Mouse (Mus musculus): ENCODE results near the gene Vcan. TPM values are rescaled to one million over a fixed set of nuclear protein-coding genes. Genes with fewer than 3 reads are reported as not detected.
A peak's percentile ranks its signal among the peaks of the same experiment; 100 is the strongest.
"Not testable (repeated sequence)": the region's sequence is repeated elsewhere in the genome, so short reads cannot be mapped to it uniquely, and the experiment has no call there.

The Vcan gene
- 42.4 and 44.6 TPM in 2 replicates for polyA plus RNA-seq (2016; fragmentation: Nextera tagmentation; extraction: Ambion mirVana)

DNA sequence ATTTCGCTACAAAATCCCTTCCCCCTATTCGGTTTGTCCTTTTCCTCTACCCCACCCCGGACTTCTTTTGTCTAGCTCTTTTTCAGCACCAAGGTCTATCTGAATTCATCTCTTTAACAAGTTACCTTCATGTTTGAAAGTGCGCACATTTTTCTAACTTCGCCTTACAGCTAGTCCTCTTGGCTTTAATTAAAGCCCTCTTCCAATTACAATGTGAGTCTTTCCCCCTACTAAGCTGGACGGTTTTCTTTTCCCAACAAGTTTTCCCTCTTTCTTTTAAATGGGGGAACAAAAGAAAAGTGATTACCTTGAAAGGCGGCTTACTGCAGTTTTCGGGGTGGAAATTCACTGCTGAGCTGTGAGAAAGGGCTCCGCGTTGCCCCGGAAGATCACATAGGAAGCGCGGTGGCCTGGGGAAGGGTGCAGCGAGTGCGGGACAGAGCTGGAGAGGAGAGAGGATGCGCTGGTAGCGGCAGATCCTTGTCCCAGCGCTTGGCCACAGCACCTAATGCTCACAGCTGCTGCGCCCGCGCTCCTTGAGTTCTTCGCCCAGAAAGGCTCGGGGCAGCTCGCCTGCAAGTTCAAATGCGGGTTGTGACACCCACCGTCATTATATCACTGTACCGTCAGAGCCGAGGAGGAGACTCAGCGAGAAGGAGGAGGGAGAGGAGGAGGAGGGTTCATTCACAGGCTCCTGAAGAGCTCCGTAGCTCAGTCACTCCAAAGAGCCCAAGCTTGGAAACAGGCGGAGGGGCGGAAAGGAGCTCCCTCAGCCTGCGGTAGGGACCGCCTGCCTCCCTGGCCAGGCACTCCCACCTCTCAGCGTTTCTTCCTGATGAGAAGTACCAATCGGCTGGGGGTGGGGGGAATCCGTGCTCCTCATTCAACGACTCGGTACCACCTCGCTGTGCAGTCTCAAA is at the start of gene Vcan:
TSS of gene Vcan (minus strand) at position 744 of the 920 bp plus-strand sequence.
- WGBS = under 1% methylated on average over 40 of the region's 40 CpGs

DNA sequence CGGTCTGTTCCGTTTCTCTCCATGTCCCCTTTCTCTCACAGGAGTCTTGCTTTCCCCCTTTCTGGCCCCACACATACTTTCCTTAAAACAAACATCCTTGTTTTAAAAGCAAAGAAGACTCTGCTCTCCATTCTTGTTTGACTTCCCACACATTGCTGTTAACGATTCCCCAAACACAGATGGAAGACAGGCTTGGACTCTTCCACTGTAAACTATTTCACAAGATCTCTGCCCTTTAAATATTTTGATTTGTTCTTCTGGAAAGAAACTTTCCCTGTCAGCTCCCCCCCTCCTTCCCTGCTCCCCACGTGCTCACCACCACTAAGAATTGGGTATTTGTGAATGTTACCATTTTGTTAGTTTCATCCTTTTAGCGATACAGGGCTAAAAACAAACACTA is 49.2 kb upstream of the Vcan start:
- no peaks in the 10 kb centered on the region for H3K36me3 ChIP-seq
- H3K27ac ChIP-seq = no peak overlapping the region
- no peaks in the 10 kb centered on the region for H3K4me1 ChIP-seq (replicated peaks)
- 54% methylated on average over 5 of the region's 5 CpGs for WGBS
- no peaks in the 10 kb centered on the region for H3K9me3 ChIP-seq
- H3K27me3 ChIP-seq (ENCODE audit: insufficient read depth, poor library complexity, severe bottlenecking) = no peaks in the 10 kb centered on the region
- no peak overlapping the region for H3K4me3 ChIP-seq
- DNase-seq (ENCODE audit: low spot score) = no peak

More for the DNA sequence above, at the start of gene Vcan:
- H3K9me3 ChIP-seq = no peaks in the 10 kb centered on the region
- H3K4me3 ChIP-seq = peak within 1 kb of the TSS; percentile 73
- H3K27ac ChIP-seq = peak within 1 kb of the TSS; percentile 92
- peak; percentile 82 for DNase-seq (ENCODE audit: low spot score)
- H3K36me3 ChIP-seq = no peaks in the 10 kb centered on the region
- peaks cover 44% of the 10 kb centered on the region for H3K4me1 ChIP-seq (replicated peaks)
- H3K27me3 ChIP-seq (ENCODE audit: insufficient read depth, poor library complexity, severe bottlenecking) = no peaks in the 10 kb centered on the region

DNA sequence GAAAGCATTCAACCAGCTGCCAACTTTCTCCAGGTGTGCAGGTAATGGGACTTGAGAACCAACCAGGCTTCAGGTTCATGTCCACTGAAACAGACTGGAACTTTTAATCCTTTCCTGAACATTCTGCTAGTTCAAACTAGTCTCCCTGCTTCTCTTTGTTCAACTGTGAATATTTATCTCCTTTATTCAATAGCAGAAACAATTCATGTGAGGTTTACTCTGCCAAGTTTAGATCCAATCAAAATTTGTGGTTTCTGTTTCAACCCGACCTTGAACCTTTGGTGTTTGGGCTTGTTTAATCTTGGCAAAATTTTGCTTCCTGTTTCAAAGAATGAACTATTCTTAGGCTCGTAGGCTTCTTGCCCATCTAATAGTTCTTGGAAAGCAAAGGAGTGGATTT is 40.6 kb upstream of the Vcan start:
- H3K4me1 ChIP-seq (replicated peaks) = peaks cover 8% of the 10 kb centered on the region
- no peaks in the 10 kb centered on the region for H3K9me3 ChIP-seq
- H3K36me3 ChIP-seq = no peaks in the 10 kb centered on the region
- H3K4me3 ChIP-seq = no peak overlapping the region
- no peaks in the 10 kb centered on the region for H3K27me3 ChIP-seq (ENCODE audit: insufficient read depth, poor library complexity, severe bottlenecking)
- no peak for DNase-seq (ENCODE audit: low spot score)
- 77% methylated on average over 2 of the region's 2 CpGs for WGBS
- no peak overlapping the region for H3K27ac ChIP-seq

DNA sequence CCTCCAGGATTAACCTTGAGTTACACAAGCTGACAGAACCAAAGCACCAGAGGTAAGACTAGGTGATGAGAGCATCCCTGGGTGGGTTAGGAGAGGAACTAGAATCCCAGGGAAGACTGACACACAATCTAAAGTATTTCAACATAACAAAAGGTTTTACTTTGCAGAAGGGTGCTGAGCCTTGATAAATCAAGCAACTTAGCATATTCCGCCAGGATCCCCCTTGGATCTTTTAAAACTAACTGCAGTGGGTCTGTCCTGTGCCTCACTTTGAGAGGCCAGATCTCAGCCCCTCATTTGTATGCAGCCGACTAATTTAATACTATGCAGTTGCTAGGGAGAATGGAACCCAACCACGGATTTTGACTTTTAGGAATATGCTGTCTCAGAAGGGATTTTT is 38.0 kb upstream of the Vcan start:
- Histone ChIP-seq H3K36me3 (no peaks in the 10 kb centered on the region), H3K27me3 (ENCODE audit: insufficient read depth, poor library complexity, severe bottlenecking) (no peaks in the 10 kb centered on the region), H3K9me3 (no peaks in the 10 kb centered on the region), H3K4me3 (no peak overlapping the region), H3K27ac (no peak overlapping the region), H3K4me1 (replicated peaks) (peaks cover 11% of the 10 kb centered on the region)
- no peak for DNase-seq (ENCODE audit: low spot score)
- 57% methylated on average over 3 of the region's 3 CpGs for WGBS

DNA sequence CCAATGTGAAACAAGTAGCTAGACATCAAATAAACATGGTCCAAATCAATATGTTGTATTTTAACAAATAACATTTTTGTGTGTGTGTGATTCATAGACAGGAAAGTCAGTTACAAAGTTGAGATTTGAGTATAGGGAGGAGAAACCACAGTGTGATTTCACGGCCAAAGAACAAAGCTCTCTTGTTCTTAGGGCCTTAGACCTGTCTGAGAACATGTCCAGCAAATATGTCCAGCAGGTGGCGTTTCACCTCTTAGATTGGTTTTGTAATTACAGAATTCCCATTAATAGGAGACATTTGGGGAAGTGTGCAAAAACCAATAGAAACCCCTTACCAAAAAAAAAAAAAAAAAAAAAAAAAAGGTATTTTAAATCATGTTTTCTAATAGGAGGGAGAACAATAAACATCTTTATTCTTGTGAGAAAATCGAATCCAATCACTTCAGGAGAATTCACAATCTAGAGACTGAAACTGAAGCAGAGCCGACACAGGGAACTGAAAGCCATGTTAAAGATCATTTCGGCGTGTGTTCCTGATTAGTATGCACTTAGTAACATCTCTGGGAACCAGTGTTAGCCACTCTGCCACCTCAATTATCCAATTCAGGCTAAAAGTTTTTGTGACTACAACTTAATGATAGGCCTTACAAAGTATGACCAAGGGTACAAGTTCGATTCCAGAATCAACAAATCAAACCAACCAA is 37.1 kb upstream of the Vcan start:
- WGBS = 64% methylated on average over 7 of the region's 7 CpGs
- H3K27ac ChIP-seq = 0 out of 2 replicates have a peak overlapping the region, but pooled peaks have one; percentile 26

DNA sequence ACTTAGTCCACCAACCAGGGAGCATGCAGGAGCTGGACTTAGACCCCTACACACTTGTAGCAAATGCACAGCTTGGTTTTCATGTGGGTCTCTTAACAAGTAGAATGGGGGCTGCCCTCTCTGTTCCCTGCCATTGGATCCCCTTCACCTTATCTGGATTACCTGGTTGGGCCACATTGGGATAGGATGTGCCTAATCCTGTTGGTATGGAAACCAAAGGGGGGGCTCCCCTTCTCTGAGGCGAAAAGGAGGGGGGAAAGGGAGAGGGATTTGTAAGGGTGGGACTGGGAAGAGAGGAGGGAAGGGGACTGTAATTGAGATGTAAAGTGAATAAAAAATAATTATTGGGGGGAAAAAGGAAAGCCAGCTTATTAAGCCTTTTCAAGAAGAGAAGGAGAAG is 35.5 kb upstream of the Vcan start:
- DNase-seq (ENCODE audit: low spot score) = no peak
- Histone ChIP-seq H3K27me3 (ENCODE audit: insufficient read depth, poor library complexity, severe bottlenecking) (no peaks in the 10 kb centered on the region), H3K9me3 (no peaks in the 10 kb centered on the region), H3K4me3 (no peak overlapping the region), H3K27ac (no peak overlapping the region), H3K4me1 (replicated peaks) (peaks cover 11% of the 10 kb centered on the region), H3K36me3 (no peaks in the 10 kb centered on the region)
- WGBS = 44% methylated on average over 1 of the region's 1 CpGs

More for the DNA sequence above, 37.1 kb upstream of the Vcan start:
- no peaks in the 10 kb centered on the region for H3K36me3 ChIP-seq
- no peaks in the 10 kb centered on the region for H3K27me3 ChIP-seq (ENCODE audit: insufficient read depth, poor library complexity, severe bottlenecking)
- DNase-seq (ENCODE audit: low spot score) = peak; percentile 62
- H3K9me3 ChIP-seq = no peaks in the 10 kb centered on the region
- H3K4me3 ChIP-seq = no peak overlapping the region
- peaks cover 11% of the 10 kb centered on the region for H3K4me1 ChIP-seq (replicated peaks)

DNA sequence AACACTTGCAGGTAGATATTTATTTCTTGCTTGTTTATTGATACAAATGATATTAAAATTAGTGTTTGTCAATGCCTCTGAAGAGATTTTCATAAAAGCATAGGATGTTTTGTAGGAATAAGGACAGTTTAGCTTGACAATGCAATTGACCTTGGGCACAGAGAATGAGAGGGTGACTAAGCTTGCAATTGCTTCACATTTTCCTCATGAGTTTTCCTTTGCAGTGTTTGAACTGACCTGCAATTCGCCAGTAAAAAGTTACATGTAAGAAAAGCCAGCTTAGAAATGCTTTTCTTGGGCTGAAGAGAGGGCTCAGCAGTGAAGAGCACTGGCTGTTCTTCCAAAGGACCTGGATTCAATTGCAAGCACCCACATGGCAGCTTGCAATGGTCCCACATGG is 34.8 kb upstream of the Vcan start:
- WGBS = 87% methylated on average over 1 of the region's 1 CpGs
- Histone ChIP-seq H3K4me1 (replicated peaks) (peaks cover 11% of the 10 kb centered on the region), H3K27ac (no peak overlapping the region)

DNA sequence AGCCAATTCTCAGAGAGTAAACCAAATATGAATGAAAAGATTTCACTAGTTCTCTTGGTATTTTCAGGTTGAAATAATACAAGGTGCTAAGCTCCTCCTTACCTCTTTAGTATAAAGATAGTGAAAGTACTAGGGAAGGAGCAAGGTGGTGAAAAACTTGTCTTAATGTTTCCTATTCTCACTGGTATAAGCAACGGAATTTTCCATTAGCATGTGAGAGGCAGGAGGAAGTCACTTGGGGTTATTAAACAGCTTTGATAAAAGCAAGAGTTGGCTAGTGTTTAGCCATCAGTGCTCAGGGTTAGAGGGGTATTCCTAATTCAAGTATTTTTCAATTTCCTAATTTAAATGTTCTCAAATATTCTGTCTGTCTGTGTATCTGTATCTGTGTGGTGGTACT is 24.2 kb upstream of the Vcan start:
- H3K4me3 ChIP-seq = no peak overlapping the region
- no peaks in the 10 kb centered on the region for H3K36me3 ChIP-seq
- no peaks in the 10 kb centered on the region for H3K27me3 ChIP-seq (ENCODE audit: insufficient read depth, poor library complexity, severe bottlenecking)
- H3K4me1 ChIP-seq (replicated peaks) = no peaks in the 10 kb centered on the region
- H3K27ac ChIP-seq = no peak overlapping the region
- DNase-seq (ENCODE audit: low spot score) = no peak
- 84% methylated on average over 1 of the region's 1 CpGs for WGBS
- no peaks in the 10 kb centered on the region for H3K9me3 ChIP-seq

More for the DNA sequence above, 34.8 kb upstream of the Vcan start:
- DNase-seq (ENCODE audit: low spot score) = no peak
- Histone ChIP-seq H3K9me3 (no peaks in the 10 kb centered on the region), H3K36me3 (no peaks in the 10 kb centered on the region), H3K4me3 (no peak overlapping the region), H3K27me3 (ENCODE audit: insufficient read depth, poor library complexity, severe bottlenecking) (no peaks in the 10 kb centered on the region)

DNA sequence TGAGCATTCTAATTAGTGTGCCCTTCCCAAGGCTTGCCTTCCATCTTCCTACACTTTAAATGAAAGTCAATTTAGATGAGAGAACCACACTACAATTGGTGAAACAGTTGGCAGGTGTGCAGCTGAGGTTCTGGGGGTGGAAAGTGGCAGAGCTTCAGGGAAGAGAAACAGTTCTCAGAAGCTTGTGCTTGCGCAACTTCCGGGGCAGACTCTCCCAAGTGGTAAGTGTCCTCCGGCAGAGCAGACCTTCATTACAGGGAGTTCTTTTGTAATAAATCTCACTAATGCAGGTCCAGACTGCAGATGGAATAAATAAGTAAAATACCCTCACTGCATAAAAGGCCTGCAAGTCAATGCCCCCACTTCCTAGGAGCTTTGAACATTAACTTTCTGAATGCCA is 23.7 kb upstream of the Vcan start:
- no peaks in the 10 kb centered on the region for H3K4me1 ChIP-seq (replicated peaks)
- H3K36me3 ChIP-seq = no peaks in the 10 kb centered on the region
- no peaks in the 10 kb centered on the region for H3K9me3 ChIP-seq
- no peak overlapping the region for H3K27ac ChIP-seq
- DNase-seq (ENCODE audit: low spot score) = no peak
- 97% methylated on average over 3 of the region's 3 CpGs for WGBS
- H3K27me3 ChIP-seq (ENCODE audit: insufficient read depth, poor library complexity, severe bottlenecking) = no peaks in the 10 kb centered on the region
- H3K4me3 ChIP-seq = no peak overlapping the region

DNA sequence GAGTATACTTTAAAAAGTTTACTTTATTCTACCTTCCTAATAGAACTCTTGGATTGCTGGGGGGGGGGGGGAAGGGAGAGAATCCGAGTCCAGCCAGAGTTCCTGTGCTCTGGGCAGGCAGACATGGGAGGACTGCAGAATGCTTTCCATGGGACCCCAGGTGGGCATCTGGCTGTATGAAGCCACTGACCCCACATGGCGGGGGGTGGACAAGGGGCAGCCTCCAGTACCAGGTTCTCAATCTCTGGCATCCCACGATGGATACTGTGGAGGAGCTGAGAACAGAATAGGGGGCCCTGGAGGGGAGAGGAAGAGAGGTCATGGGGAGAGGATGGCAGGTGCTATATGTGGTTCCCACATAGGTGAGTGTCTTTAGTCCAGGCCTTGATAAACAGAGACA is 20.0 kb upstream of the Vcan start:
- Histone ChIP-seq H3K27me3 (ENCODE audit: insufficient read depth, poor library complexity, severe bottlenecking) (no peaks in the 10 kb centered on the region), H3K9me3 (no peaks in the 10 kb centered on the region), H3K4me1 (replicated peaks) (no peaks in the 10 kb centered on the region), H3K27ac (no peak overlapping the region), H3K4me3 (no peak overlapping the region), H3K36me3 (no peaks in the 10 kb centered on the region)
- no peak for DNase-seq (ENCODE audit: low spot score)
- 63% methylated on average over 3 of the region's 3 CpGs for WGBS

DNA sequence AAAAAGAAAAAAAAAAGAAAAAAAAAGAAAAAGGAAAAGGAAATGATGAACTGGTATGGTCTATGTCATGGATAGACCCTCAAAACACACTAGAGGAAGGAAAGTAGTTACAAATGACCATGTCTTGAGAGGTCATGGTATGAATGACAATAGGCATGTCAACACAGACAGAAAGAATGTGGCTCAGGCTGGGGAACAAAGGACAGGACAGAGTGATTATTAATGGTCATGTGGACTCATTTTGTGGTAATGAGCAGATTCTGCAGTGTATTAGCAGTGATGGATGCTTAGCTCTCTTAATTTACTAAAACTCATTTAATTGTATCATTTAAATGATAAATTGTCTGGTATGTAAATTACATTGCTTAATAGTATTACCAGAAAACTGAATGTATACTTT is 14.0 kb upstream of the Vcan start:
- DNase-seq (ENCODE audit: low spot score) = no peak
- no peaks in the 10 kb centered on the region for H3K36me3 ChIP-seq
- no peak overlapping the region for H3K27ac ChIP-seq
- no peaks in the 10 kb centered on the region for H3K4me1 ChIP-seq (replicated peaks)
- no peaks in the 10 kb centered on the region for H3K27me3 ChIP-seq (ENCODE audit: insufficient read depth, poor library complexity, severe bottlenecking)
- H3K9me3 ChIP-seq = no peaks in the 10 kb centered on the region
- H3K4me3 ChIP-seq = no peak overlapping the region

DNA sequence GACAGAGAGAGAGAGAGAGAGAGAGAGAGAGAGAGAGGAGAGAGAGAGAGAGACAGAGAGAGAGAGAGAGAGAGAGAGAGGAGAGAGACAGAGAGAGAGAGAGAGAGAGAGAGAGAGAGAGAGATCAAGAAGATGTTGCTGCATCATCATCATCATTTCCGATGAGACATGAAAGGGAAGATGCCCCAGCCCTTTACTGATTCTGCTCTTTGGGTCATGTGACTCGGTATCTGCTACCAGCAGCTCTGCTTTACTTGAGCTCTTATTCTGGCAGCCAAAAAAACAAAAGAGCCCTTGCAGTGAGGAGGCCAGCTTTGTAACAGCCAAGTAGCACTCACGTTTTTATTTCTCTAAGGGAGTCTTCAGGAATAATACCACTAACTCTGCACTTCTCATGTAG is 8.3 kb upstream of the Vcan start:
- H3K36me3 ChIP-seq; DNase-seq (ENCODE audit: low spot score); H3K27me3 ChIP-seq (ENCODE audit: insufficient read depth, poor library complexity, severe bottlenecking); H3K9me3 ChIP-seq; H3K4me3 ChIP-seq; H3K27ac ChIP-seq; H3K4me1 ChIP-seq (replicated peaks): not testable (repeated sequence)
- 20% methylated on average over 3 of the region's 3 CpGs for WGBS

DNA sequence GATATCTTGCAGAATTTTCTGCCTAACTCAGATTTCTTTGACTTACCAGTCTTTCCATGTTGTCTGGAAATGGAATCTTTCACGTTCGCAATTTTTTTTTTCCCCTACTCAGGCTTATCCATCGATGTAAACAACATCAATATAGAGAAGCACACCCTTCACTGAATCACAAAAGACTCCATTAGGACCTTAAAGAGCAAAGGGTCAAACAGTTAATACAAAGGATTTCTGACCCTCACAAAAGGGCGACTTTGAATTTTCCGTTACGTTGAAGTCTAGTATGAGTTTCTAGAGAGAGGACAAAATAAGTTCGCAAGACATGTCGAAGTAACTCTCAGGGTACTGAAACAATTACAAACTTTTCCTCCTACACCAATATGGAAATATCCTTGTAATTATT is 892 bp upstream of the Vcan start:
- Histone ChIP-seq H3K36me3 (no peaks in the 10 kb centered on the region), H3K4me1 (replicated peaks) (peaks cover 40% of the 10 kb centered on the region), H3K9me3 (no peaks in the 10 kb centered on the region), H3K27me3 (ENCODE audit: insufficient read depth, poor library complexity, severe bottlenecking) (no peaks in the 10 kb centered on the region), H3K27ac (peak overlapping the region; percentile 92), H3K4me3 (peak overlapping the region; percentile 73)
- no peak for DNase-seq (ENCODE audit: low spot score)
- 4% methylated on average over 8 of the region's 8 CpGs for WGBS
